Mouse (Mus musculus): ENCODE measurements around the gene Cdh11.

DNA sequence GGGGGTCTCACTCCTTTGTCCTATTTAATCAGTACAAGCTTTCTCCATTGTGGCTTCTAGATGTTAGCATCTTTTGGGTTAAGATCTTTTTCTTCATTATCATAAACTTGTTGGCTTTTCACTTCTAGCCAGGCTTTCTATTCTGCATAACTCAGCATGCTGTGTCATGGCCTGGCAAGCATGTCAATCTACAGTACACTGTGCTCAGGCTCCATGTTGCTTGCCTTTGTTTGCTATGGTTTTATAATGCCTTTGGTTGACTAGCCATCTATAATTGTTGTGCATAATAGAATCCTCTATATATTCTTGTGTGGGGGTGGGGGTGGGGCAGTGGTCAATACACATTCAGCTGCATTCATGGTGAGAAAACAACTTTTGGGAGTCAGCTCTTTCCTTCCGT is 51.0 kb downstream of the Cdh11 start:
- no peak for TF ChIP-seq POLR2A (IDR thresholded peaks at IDR 0.05; ENCODE audit: low read depth, low read length)
- no peak for TF ChIP-seq CTCF (conservative IDR thresholded peaks at IDR 0.05; ENCODE audit: insufficient read depth, insufficient read length, low read depth, low read length)

Data from kidney, adult 2 months (tissue).